Mouse (Mus musculus) cerebellum, adult 11-12 months (tissue): Measurements from ENCODE around the gene Arhgdib.

Experiments used
- DNase-seq: peaks from one replicate; pipeline ENCODE4 v3.0.0; 2022

Gene Arhgdib

DNA sequence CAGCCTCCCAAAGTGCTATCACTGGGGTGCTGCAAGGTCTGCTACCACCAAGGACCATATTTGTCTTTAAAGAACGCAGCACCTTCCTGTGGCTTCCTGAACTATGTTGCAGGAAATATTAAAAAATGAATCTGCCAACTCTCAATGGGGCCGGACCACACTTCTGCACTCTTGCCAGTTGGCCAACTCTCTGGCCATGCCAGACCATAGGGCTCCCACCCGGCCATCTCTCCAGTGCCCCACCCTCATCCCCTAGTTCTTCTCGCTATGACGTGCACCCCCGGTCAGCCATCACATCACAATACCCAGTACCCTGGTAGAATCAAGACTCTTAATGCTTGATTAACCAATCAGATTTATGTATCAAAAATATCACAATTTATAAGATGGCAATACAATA, 57.7 kb downstream of the Arhgdib start:
- DNase-seq: no peak

GRCm38 (mm10) chr6:136883431-136883915, 58.2 kb downstream of the Arhgdib start:
- DNase-seq: no peak

DNA sequence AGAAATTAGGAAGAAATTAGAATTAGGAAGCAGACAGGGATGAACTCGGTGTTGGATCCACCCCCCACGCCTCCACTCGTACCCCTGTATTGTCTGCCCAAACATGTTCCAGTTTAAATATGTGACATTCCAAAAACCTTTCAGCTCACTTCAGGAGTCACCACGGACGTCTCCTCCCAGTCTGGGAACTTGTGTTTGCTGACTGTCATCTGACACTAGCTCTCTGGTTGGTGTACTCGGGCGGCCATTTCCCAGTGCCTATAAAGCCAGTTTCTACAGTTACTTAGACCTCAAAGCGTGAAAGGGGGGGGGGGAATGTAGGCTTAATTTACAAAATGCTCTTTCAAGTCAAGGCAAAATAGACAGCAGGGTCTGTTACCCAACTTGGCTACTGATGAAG, 60.0 kb downstream of the Arhgdib start:
- DNase-seq: no peak

DNA sequence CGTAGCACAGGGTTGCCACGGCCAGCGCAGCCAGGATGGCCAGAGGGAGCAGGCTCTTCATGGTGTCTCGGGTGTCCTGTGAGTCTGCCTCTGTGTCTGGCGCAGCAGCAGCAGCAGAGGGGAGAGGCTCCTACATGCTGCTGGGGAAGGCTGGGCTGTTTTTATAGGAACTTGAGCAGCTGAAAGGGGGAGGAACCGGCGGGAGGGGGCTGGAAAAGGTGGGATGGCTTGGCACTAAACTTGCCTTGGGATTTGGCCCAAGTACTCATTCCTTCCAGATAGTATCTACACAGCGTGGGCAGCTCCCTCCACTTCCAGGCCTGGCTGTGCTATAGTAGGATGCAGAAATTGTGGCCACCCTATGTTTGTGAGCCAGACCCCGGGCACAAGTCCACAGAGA, 66.0 kb downstream of the Arhgdib start, which contains the start of gene Mgp:
TSS of gene Mgp (minus strand) at position 154 of the 400 bp plus-strand sequence.
- DNase-seq: no peak

DNA sequence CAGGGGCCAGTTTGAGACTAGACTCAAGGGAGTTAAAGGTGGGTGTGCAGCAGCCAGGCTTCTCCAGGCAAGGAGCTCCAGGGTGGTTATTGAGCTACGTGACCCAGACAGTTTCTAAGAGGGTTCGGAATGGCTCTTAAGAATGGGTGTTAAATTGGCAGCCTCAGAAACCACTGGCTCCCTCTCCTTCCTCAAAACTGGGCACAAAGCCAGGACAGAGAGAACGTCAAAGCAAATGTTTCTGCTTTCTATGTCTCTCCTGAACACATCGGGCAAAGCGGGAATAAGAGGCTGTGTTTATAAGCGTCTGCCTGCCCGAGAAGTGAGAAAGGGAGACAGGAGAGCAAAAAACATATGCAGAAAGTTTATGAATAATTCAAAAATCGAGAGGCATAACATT, 67.1 kb downstream of the Arhgdib start:
- DNase-seq: no peak
